Mouse (Mus musculus): ENCODE measurements around the gene Pln. TPM values are rescaled to one million over a fixed set of nuclear protein-coding genes. Genes with fewer than 3 reads are reported as not detected.

The Pln gene
- polyA plus RNA-seq (2015; fragmentation: Nextera tagmentation; extraction: Ambion mirVana): 0.22 and 0.40 TPM in 2 replicates

DNA sequence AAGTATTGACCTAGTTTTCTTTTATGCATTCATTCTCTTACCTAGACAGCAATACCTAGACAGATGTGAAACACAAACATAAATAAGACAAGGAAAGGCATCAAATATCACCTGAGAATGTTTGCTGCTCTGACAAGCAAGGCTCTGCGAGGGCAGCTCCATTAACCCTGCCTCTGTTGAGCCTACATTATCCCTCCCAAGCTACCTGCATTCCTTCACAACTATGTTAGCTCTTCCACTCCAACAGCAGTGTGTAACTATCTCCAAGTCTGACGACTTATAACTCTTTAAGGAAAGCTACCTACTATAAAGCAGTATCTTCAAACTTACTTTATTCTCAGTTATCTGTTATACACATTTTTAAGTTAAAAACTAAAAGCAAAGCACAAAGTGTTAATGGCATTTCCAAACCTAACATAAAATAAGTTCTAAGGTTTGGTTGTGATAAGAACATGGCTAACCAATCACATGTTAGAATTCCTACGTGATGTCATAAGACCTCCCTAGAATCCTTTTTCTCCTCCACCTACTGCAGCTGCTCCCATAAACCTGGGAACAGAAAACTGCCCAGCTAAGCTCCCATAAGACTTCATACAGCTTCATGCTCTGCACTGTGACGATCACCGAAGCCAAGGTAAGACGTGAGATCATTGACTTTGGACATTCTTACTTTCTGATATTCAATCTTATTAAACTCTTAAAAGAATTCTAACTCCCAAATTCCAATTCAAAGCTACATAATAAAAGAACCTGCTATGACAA lies at the start of gene Pln:
Gene Pln (plus strand): TSS at position 506 of the 762 bp plus-strand sequence.
- H3K27ac ChIP-seq (ENCODE audit: low read depth): peak within 1 kb of the TSS; percentile 48; the same call in 1 of the 2 replicates
- H3K9ac ChIP-seq (replicated peaks): no peak within 1 kb of the TSS
- no peaks in the 10 kb centered on the region for H3K27me3 ChIP-seq (ENCODE audit: insufficient read depth, low read length)
- H3K9me3 ChIP-seq (ENCODE audit: low read length): no peaks in the 10 kb centered on the region
- ATAC-seq: no peak
- H3K4me1 ChIP-seq (ENCODE audit: insufficient read depth): peaks cover 14% of the 10 kb centered on the region
- DNase-seq: no peak
- H3K36me3 ChIP-seq (replicated peaks; ENCODE audit: insufficient read depth, low read length): 0 out of 2 replicates have a peak, but pooled peaks cover 2% of the 10 kb centered on the region
- no peak within 1 kb of the TSS for H3K4me3 ChIP-seq (ENCODE audit: low read depth, low read length)
- 78% methylated on average over 6 of the region's 6 CpGs for WGBS (ENCODE audit: insufficient replicate concordance)
- no peak for TF ChIP-seq EP300 (IDR thresholded peaks at IDR 0.05; ENCODE audit: low read depth)
- no peak for TF ChIP-seq CTCF (IDR thresholded peaks at IDR 0.05; ENCODE audit: low read depth)
- H3K4me2 ChIP-seq (ENCODE audit: low read depth, low read length): peak within 1 kb of the TSS; percentile 44; the same call in 1 of the 2 replicates

DNA sequence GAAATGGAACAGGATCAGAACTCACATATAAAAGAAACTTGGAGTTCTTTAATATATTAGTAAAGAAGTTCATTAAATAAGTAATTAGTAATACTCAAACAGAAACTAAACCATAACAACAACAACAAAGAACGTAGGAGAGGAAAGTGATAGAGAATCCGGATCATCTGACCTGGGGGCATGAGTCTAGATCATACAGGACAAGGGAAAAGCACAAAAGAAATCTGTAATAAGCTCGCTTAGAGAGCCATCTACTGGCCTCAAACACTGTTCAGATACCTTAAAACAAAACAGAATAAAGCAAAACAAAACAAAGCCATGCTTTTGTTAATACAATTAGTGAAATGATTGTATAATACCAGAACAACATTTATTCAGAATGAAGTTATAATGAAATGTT lies 31.6 kb upstream of the Pln start:
- WGBS (ENCODE audit: insufficient replicate concordance): 69% methylated on average over 3 of the region's 3 CpGs

DNA sequence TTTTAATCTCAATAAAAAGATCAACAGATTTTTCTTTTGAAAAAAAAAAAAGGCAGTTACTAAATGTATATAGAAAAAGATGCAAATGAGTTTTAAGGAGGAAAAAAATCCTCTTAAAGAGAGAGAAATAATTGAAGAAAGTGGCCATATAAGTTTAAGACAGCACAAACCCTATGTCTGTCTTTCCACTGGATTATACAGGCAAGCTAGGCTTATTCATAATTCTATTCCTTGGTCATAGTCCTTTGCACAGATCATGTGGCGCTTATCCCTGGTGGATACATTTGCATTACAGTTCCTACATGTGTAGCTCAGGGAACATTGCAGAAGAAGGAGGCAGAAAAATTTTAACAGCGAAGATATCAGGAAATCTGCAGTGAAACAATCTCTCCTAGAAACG lies 30.8 kb upstream of the Pln start:
- Histone ChIP-seq H3K4me3 (ENCODE audit: low read depth, low read length) (no peak overlapping the region), H3K4me1 (ENCODE audit: insufficient read depth) (no peaks in the 10 kb centered on the region; the same call in 1 of the 2 replicates), H3K9me3 (ENCODE audit: low read length) (no peaks in the 10 kb centered on the region), H3K27me3 (ENCODE audit: insufficient read depth, low read length) (no peaks in the 10 kb centered on the region), H3K4me2 (ENCODE audit: low read depth, low read length) (no peak overlapping the region), H3K27ac (ENCODE audit: low read depth) (no peak overlapping the region), H3K36me3 (replicated peaks; ENCODE audit: insufficient read depth, low read length) (peaks cover 6% of the 10 kb centered on the region), H3K9ac (replicated peaks) (no peak overlapping the region)
- no peak for DNase-seq
- TF ChIP-seq CTCF (IDR thresholded peaks at IDR 0.05; ENCODE audit: low read depth): no peak
- no peak for TF ChIP-seq EP300 (IDR thresholded peaks at IDR 0.05; ENCODE audit: low read depth)
- ATAC-seq: no peak
- 85% methylated on average over 3 of the region's 3 CpGs for WGBS (ENCODE audit: insufficient replicate concordance)

More for the DNA sequence above, 31.6 kb upstream of the Pln start:
- TF ChIP-seq CTCF (IDR thresholded peaks at IDR 0.05; ENCODE audit: low read depth) (0 out of 2 replicates have a peak, but pooled peaks have one; percentile 20), EP300 (IDR thresholded peaks at IDR 0.05; ENCODE audit: low read depth) (no peak)
- ATAC-seq: no peak
- Histone ChIP-seq H3K9me3 (ENCODE audit: low read length) (no peaks in the 10 kb centered on the region), H3K4me3 (ENCODE audit: low read depth, low read length) (no peak overlapping the region), H3K27me3 (ENCODE audit: insufficient read depth, low read length) (no peaks in the 10 kb centered on the region), H3K4me1 (ENCODE audit: insufficient read depth) (no peaks in the 10 kb centered on the region; the same call in 1 of the 2 replicates), H3K9ac (replicated peaks) (no peak overlapping the region), H3K4me2 (ENCODE audit: low read depth, low read length) (no peak overlapping the region), H3K27ac (ENCODE audit: low read depth) (no peak overlapping the region), H3K36me3 (replicated peaks; ENCODE audit: insufficient read depth, low read length) (peaks cover 6% of the 10 kb centered on the region)
- no peak for DNase-seq

DNA sequence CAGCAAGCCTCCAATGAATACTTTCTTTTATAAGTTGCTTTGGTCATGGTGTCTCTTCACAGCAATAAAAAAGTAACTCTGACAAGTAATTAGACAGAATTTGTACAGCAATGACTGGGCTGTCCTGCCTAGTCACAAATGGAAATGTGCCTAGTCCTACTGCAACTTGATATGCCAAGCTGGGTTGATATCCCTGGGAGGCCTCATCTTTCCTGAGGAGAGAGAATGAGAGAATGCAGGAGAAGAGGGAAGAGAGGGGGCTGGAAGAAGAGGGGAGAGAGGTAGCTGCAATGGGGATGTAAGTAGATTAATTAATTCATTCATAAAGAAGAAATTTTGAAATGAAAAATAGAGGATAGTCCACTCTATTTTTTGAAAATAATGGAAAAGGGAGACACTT lies 14.1 kb upstream of the Pln start:
- no peak overlapping the region for H3K27ac ChIP-seq (ENCODE audit: low read depth)
- TF ChIP-seq EP300 (IDR thresholded peaks at IDR 0.05; ENCODE audit: low read depth) (no peak), CTCF (IDR thresholded peaks at IDR 0.05; ENCODE audit: low read depth) (no peak)

DNA sequence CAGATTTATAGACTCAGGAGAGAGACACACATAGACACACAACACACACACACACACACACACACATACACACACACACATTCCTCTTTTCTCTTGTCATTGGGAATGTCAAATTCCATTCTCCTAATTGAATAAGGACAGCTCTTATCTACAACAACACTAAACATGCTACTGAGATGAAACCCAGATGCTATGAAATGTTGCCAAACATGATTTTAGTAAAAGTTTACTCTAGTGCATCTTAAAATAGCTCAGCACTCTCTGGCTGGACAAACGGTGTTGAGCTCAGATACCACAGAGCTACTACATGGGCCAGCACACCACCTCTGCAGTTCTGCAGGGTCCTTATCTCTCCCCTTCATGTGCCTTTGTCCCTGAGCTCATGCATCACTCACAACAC lies 12.8 kb upstream of the Pln start:
- H3K9ac ChIP-seq (replicated peaks): no peak overlapping the region
- no peaks in the 10 kb centered on the region for H3K27me3 ChIP-seq (ENCODE audit: insufficient read depth, low read length)
- H3K36me3 ChIP-seq (replicated peaks; ENCODE audit: insufficient read depth, low read length): no peaks in the 10 kb centered on the region; the same call in 1 of the 2 replicates
- peaks cover 2% of the 10 kb centered on the region; the same call in 1 of the 2 replicates for H3K4me1 ChIP-seq (ENCODE audit: insufficient read depth)
- DNase-seq (no peak), ATAC-seq (peak; percentile 66)
- no peak overlapping the region for H3K4me2 ChIP-seq (ENCODE audit: low read depth, low read length)
- no peak overlapping the region for H3K27ac ChIP-seq (ENCODE audit: low read depth)
- TF ChIP-seq EP300 (IDR thresholded peaks at IDR 0.05; ENCODE audit: low read depth) (peak; percentile 76), CTCF (IDR thresholded peaks at IDR 0.05; ENCODE audit: low read depth) (no peak)
- H3K9me3 ChIP-seq (ENCODE audit: low read length): no peaks in the 10 kb centered on the region
- WGBS (ENCODE audit: insufficient replicate concordance): 11% methylated on average over 1 of the region's 1 CpGs
- no peak overlapping the region for H3K4me3 ChIP-seq (ENCODE audit: low read depth, low read length)

More for the DNA sequence above, 14.1 kb upstream of the Pln start:
- Histone ChIP-seq H3K27me3 (ENCODE audit: insufficient read depth, low read length) (no peaks in the 10 kb centered on the region), H3K36me3 (replicated peaks; ENCODE audit: insufficient read depth, low read length) (peaks cover 6% of the 10 kb centered on the region), H3K4me2 (ENCODE audit: low read depth, low read length) (no peak overlapping the region), H3K9ac (replicated peaks) (no peak overlapping the region), H3K4me1 (ENCODE audit: insufficient read depth) (peaks cover 2% of the 10 kb centered on the region; the same call in 1 of the 2 replicates), H3K4me3 (ENCODE audit: low read depth, low read length) (no peak overlapping the region), H3K9me3 (ENCODE audit: low read length) (no peaks in the 10 kb centered on the region)
- ATAC-seq (no peak), DNase-seq (no peak)

DNA sequence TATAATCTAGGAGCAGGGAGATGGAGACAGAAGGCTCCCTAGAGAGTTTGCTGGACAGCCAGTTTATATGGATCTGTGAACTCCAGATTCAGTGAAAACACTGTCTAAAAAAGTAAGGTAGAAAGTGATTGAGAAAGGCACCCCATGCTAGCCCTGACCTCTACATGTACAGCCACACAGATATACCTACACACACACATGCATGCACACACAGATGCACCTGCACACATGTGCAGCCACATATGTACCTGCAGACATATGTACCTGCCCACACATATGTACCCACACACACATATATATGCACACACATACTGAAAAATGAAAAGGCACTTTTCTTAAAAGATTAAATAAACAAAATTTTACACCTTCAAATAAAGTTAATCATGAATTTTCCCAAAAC lies 11.1 kb upstream of the Pln start:
- Histone ChIP-seq H3K9me3 (ENCODE audit: low read length) (no peaks in the 10 kb centered on the region), H3K27me3 (ENCODE audit: insufficient read depth, low read length) (no peaks in the 10 kb centered on the region), H3K27ac (ENCODE audit: low read depth) (no peak overlapping the region), H3K4me2 (ENCODE audit: low read depth, low read length) (no peak overlapping the region), H3K4me3 (ENCODE audit: low read depth, low read length) (no peak overlapping the region), H3K9ac (replicated peaks) (no peak overlapping the region), H3K36me3 (replicated peaks; ENCODE audit: insufficient read depth, low read length) (no peaks in the 10 kb centered on the region; the same call in 1 of the 2 replicates), H3K4me1 (ENCODE audit: insufficient read depth) (peaks cover 2% of the 10 kb centered on the region; the same call in 1 of the 2 replicates)
- ATAC-seq: no peak
- DNase-seq: no peak
- TF ChIP-seq CTCF (IDR thresholded peaks at IDR 0.05; ENCODE audit: low read depth) (no peak), EP300 (IDR thresholded peaks at IDR 0.05; ENCODE audit: low read depth) (no peak)

Measured in liver, postnatal 0 days (tissue).